Mouse (Mus musculus) cerebellum, postnatal 4 days (tissue): ENCODE data around the gene Ugt1a1.
"Not testable (repeated sequence)": the region's sequence is repeated elsewhere in the genome, so short reads cannot be mapped to it uniquely, and the experiment has no call there.

ENCODE experiments used
- DNase-seq, 2 experiments: peaks; one replicate each; pipeline ENCODE4 v3.0.0; 2022; ENCODE audit warnings: low spot score in 2 of 2, mixed read lengths in 1 of 2

The Ugt1a1 gene

GRCm38 (mm10) chr1:88211812-88212211 is at the start of gene Ugt1a1:
Gene Ugt1a1, plus strand, starts transcription at chr1:88211959.
- DNase-seq: no peak

GRCm38 (mm10) chr1:88165711-88166110 is 46.0 kb upstream of the Ugt1a1 start, which contains the start of gene Ugt1a5:
Gene Ugt1a5, plus strand, starts transcription at chr1:88166012.
- DNase-seq: no peak

GRCm38 (mm10) chr1:88172190-88172589 is 39.6 kb upstream of the Ugt1a1 start:
- not testable (repeated sequence) for DNase-seq

GRCm38 (mm10) chr1:88179657-88180056 is 32.1 kb upstream of the Ugt1a1 start:
- no peak for DNase-seq

GRCm38 (mm10) chr1:88186325-88186935 is 25.3 kb upstream of the Ugt1a1 start:
- no peak for DNase-seq

GRCm38 (mm10) chr1:88192136-88192535 is 19.6 kb upstream of the Ugt1a1 start:
- DNase-seq: no peak

- no peak for DNase-seq
These were observed 16.1 kb upstream of the Ugt1a1 start for GRCm38 (mm10) chr1:88195687-88196086.

- DNase-seq: no peak
These were observed 14.3 kb upstream of the Ugt1a1 start for GRCm38 (mm10) chr1:88197443-88197842.

- DNase-seq: no peak
These were observed 11.8 kb upstream of the Ugt1a1 start for GRCm38 (mm10) chr1:88199996-88200395.

- DNase-seq: no peak
These were observed 11.3 kb upstream of the Ugt1a1 start, which contains the start of gene Ugt1a2 for GRCm38 (mm10) chr1:88200456-88200855. Gene Ugt1a2, plus strand, starts transcription at chr1:88200601.

GRCm38 (mm10) chr1:88205294-88205922 is 6.4 kb upstream of the Ugt1a1 start, which contains the start of gene Dnajb3:
Gene Dnajb3, minus strand, starts transcription at chr1:88205782.
- DNase-seq: peak; percentile 55 to 80

GRCm38 (mm10) chr1:88206843-88207479 is 4.8 kb upstream of the Ugt1a1 start:
- DNase-seq: no peak

- DNase-seq: no peak
These were observed 734 bp downstream of the Ugt1a1 start for GRCm38 (mm10) chr1:88212341-88213045.

- no peak for DNase-seq
These were observed 1.3 kb downstream of the Ugt1a1 start for GRCm38 (mm10) chr1:88213061-88213460.

- DNase-seq: no peak
These were observed 2.2 kb downstream of the Ugt1a1 start for GRCm38 (mm10) chr1:88213766-88214461.

GRCm38 (mm10) chr1:88214462-88214952 is 2.7 kb downstream of the Ugt1a1 start:
- no peak for DNase-seq

GRCm38 (mm10) chr1:88215466-88216380 is 4.0 kb downstream of the Ugt1a1 start:
- no peak for DNase-seq

GRCm38 (mm10) chr1:88216551-88216950 is 4.8 kb downstream of the Ugt1a1 start:
- no peak for DNase-seq

- DNase-seq: no peak
These were observed 5.4 kb downstream of the Ugt1a1 start for GRCm38 (mm10) chr1:88217144-88217543.

GRCm38 (mm10) chr1:88217576-88217975 is 5.8 kb downstream of the Ugt1a1 start:
- no peak for DNase-seq
